Mouse (Mus musculus): Measurements from ENCODE around the gene Creb5. TPM values are rescaled to one million over a fixed set of nuclear protein-coding genes. Genes with fewer than 3 reads are reported as not detected.
A peak's percentile ranks its signal among the peaks of the same experiment; 100 is the strongest.

Creb5 gene
- total RNA-seq, 2 experiments from 2014 or later, result 2.9 to 4.7 TPM

- no peak overlapping the region for H3K27ac ChIP-seq
- no peak for DNase-seq (ENCODE audit: extremely low spot score in 1 of 2, low spot score in 2 of 2)
- intact Hi-C loops (cut with DNase I), result no loop called here
- TF ChIP-seq CTCF (IDR thresholded peaks at IDR 0.05), result no peak
- no peak overlapping the region for H3K4me3 ChIP-seq
Measured at GRCm38 (mm10) chr6:53713152-53713551, 426.1 kb downstream of the Creb5 start.

- intact Hi-C loops (cut with DNase I), result no loop called here
- Histone ChIP-seq H3K27ac (no peak overlapping the region), H3K4me3 (no peak overlapping the region)
- DNase-seq (ENCODE audit: extremely low spot score in 1 of 2, low spot score in 2 of 2), result no peak
- no peak for TF ChIP-seq CTCF (IDR thresholded peaks at IDR 0.05)
Measured at GRCm38 (mm10) chr6:53714908-53715321, 427.8 kb downstream of the Creb5 start.

- intact Hi-C loops (cut with DNase I), result no loop called here
- no peak overlapping the region for H3K4me3 ChIP-seq
- no peak for DNase-seq (ENCODE audit: extremely low spot score in 1 of 2, low spot score in 2 of 2)
- TF ChIP-seq CTCF (IDR thresholded peaks at IDR 0.05), result no peak
- no peak overlapping the region for H3K27ac ChIP-seq
Measured at GRCm38 (mm10) chr6:53716013-53716412, 428.9 kb downstream of the Creb5 start.

DNA sequence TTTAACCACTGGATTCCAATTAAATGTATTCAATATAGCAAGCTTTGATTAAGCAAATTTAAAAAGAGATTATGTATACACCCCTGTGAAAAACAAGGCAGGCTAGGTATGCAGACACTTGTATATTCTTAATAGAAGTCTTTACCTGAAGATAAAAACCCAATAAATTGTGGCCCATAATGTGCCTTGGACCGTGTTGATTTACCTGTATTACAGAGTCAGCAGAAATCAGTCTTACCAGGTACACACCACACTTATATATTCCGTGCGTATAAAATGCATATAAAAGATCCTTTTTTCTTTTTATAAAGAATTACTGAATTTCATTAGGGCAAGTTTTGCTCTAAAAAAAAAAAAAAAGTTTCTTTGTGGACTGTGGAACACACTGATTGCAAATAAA is 432.9 kb downstream of the Creb5 start:
- no peak for TF ChIP-seq CTCF (IDR thresholded peaks at IDR 0.05)
- DNase-seq (ENCODE audit: extremely low spot score in 1 of 2, low spot score in 2 of 2), result no peak
- Histone ChIP-seq H3K4me3 (no peak overlapping the region), H3K27ac (no peak overlapping the region)
- intact Hi-C loops (cut with DNase I), result loop anchor here (5.0 kb wide), 3 partner anchors 183 to 503 kb away; no protein-coding TSS in a partner anchor

DNA sequence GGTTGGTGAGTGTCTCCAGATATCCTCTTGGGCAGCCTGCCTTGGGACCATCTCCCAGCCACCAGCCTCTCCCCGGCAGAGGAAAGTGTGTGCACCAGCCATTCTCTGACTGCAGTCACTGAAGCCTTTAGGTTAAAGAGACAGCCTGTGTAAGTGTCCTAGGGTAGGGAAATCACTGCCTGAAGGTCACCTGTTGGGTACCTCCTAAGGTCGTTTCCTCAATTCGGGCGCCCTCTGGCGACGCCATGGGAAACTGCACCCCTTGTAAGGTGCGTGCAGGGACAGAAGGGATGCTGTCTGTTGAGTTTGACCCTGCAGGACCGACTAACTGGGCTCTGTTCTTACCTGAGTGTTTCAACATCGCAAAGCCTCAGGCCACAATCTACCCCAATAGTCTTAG is 434.5 kb downstream of the Creb5 start:
- intact Hi-C loops (cut with DNase I), result loop anchor here (1.0 to 5.0 kb wide), 4 partner anchors 184 to 557 kb away; no protein-coding TSS in a partner anchor
- DNase-seq (ENCODE audit: extremely low spot score in 1 of 2, low spot score in 2 of 2), result peak; percentile 61 to 79
- peak; percentile 97 for TF ChIP-seq CTCF (IDR thresholded peaks at IDR 0.05)

GRCm38 (mm10) chr6:53722694-53723093 is 435.6 kb downstream of the Creb5 start:
- no peak for TF ChIP-seq CTCF (IDR thresholded peaks at IDR 0.05)

More for the DNA sequence above, 434.5 kb downstream of the Creb5 start:
- Histone ChIP-seq H3K4me3 (no peak overlapping the region), H3K27ac (no peak overlapping the region)

GRCm38 (mm10) chr6:53730487-53730886 is 443.4 kb downstream of the Creb5 start:
- Histone ChIP-seq H3K4me3 (no peak overlapping the region), H3K27ac (no peak overlapping the region)
- intact Hi-C loops (cut with DNase I), result no loop called here
- DNase-seq (ENCODE audit: extremely low spot score in 1 of 2, low spot score in 2 of 2), result no peak
- TF ChIP-seq CTCF (IDR thresholded peaks at IDR 0.05), result no peak

More at GRCm38 (mm10) chr6:53722694-53723093, 435.6 kb downstream of the Creb5 start:
- Histone ChIP-seq H3K27ac (no peak overlapping the region), H3K4me3 (no peak overlapping the region)
- intact Hi-C loops (cut with DNase I), result loop anchor here (5.0 kb wide), 3 partner anchors 185 to 505 kb away; no protein-coding TSS in a partner anchor
- DNase-seq (ENCODE audit: extremely low spot score in 1 of 2, low spot score in 2 of 2), result no peak

- intact Hi-C loops (cut with DNase I), result no loop called here
- no peak overlapping the region for H3K27ac ChIP-seq
- no peak overlapping the region for H3K4me3 ChIP-seq
- DNase-seq (ENCODE audit: extremely low spot score in 1 of 2, low spot score in 2 of 2), result no peak
- TF ChIP-seq CTCF (IDR thresholded peaks at IDR 0.05), result no peak
Measured at GRCm38 (mm10) chr6:53730996-53731485, 444.0 kb downstream of the Creb5 start.

GRCm38 (mm10) chr6:53733546-53733945 is 446.5 kb downstream of the Creb5 start:
- H3K27ac ChIP-seq, result no peak overlapping the region
- intact Hi-C loops (cut with DNase I), result no loop called here
- no peak for TF ChIP-seq CTCF (IDR thresholded peaks at IDR 0.05)

GRCm38 (mm10) chr6:53733999-53734398 is 446.9 kb downstream of the Creb5 start:
- Histone ChIP-seq H3K27ac (no peak overlapping the region), H3K4me3 (no peak overlapping the region)
- intact Hi-C loops (cut with DNase I), result no loop called here
- no peak for DNase-seq (ENCODE audit: extremely low spot score in 1 of 2, low spot score in 2 of 2)
- TF ChIP-seq CTCF (IDR thresholded peaks at IDR 0.05), result no peak

More at GRCm38 (mm10) chr6:53733546-53733945, 446.5 kb downstream of the Creb5 start:
- DNase-seq (ENCODE audit: extremely low spot score in 1 of 2, low spot score in 2 of 2), result no peak
- H3K4me3 ChIP-seq, result no peak overlapping the region

DNA sequence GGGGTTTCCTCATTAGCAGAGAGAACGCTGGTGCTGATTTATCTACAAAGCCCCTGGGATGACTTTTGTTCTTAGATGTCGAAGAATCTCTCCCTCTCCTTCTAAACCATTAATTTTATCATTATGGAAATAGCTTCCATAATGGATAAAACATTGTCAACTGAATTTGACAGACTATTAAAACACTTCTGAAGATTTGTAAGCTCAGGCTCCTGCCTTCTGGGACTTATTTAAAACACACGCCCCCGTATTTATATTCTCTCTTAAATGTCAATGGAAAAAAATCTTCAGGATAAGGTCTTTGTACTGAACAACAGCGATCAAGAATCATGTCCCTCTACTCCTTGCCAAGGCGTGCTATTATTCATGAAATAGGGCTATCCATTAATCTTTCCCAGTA is 448.6 kb downstream of the Creb5 start:
- intact Hi-C loops (cut with DNase I), result no loop called here
- Histone ChIP-seq H3K27ac (no peak overlapping the region), H3K4me3 (no peak overlapping the region)
- no peak for TF ChIP-seq CTCF (IDR thresholded peaks at IDR 0.05)
- DNase-seq (ENCODE audit: extremely low spot score in 1 of 2, low spot score in 2 of 2), result no peak

DNA sequence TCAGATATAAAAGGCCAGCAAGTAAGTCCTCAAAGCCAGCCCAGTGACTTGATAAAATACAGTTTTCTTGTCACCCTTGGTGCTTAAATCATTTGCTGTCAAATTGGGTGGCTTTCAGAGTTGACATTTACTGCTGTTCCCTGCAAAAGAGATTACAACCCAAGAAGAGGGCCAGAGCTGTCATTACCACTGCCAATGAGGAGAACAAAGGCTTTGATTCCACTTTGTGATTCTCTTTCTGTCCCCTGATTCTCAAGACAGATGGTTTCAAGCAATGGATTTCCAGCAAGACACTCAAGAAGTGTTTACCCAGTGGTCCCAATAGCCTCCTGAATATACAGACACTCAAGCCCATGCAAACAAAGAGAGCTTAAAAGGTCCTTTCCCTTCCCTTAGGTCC is 451.1 kb downstream of the Creb5 start:
- H3K27ac ChIP-seq, result no peak overlapping the region
- intact Hi-C loops (cut with DNase I), result no loop called here
- H3K4me3 ChIP-seq, result no peak overlapping the region
- no peak for DNase-seq (ENCODE audit: extremely low spot score in 1 of 2, low spot score in 2 of 2)
- TF ChIP-seq CTCF (IDR thresholded peaks at IDR 0.05), result no peak

- TF ChIP-seq CTCF (IDR thresholded peaks at IDR 0.05), result no peak
- no peak overlapping the region for H3K4me3 ChIP-seq
- no peak overlapping the region for H3K27ac ChIP-seq
- no peak for DNase-seq (ENCODE audit: extremely low spot score in 1 of 2, low spot score in 2 of 2)
- intact Hi-C loops (cut with DNase I), result no loop called here
Measured at GRCm38 (mm10) chr6:53741222-53741621, 454.2 kb downstream of the Creb5 start.

Other genes starting within 250 kb of the Creb5 start
- 10 to 100 TPM; 25.8 to 29.0 TPM for gene Jazf1, start 218.6 kb upstream of the Creb5 start, total RNA-seq (2021)

All from left cerebral cortex, adult 2 months (tissue).